Mouse (Mus musculus) heart, embryonic 14.5 days (tissue): Measurements from ENCODE around the gene Ccdc124. TPM values are rescaled to one million over a fixed set of nuclear protein-coding genes. Genes with fewer than 3 reads are reported as not detected.

Experiments used
- ATAC-seq: fragments of 200-750 bp; cut with Nextera tagmentation; 2 replicates; pipeline ENCODE4 v1.8.0; 2017; ENCODE audit warnings: low read depth, moderate TSS enrichment; ENCODE audit not compliant: insufficient number of reproducible peaks, insufficient read depth, low FRiP score
- H3K27ac ChIP-seq, 2 experiments: fragments of 200-500 bp in 1 of 2; fragments of 300-500 bp in 1 of 2; sonication (generic) in 1 of 2; replicated peaks in 1 of 2; 2 replicates each; pipeline ENCODE4 v1.5.1; 2012 to 2014; ENCODE audit warnings: low read depth in 2 of 2, low read length in 2 of 2, control low read depth in 1 of 2, mild to moderate bottlenecking in 1 of 2, mixed read lengths in 1 of 2; ENCODE audit not compliant: control insufficient read depth in 1 of 2, insufficient read depth in 1 of 2
- H3K27me3 ChIP-seq: fragments of 300-500 bp; sonication (generic); 2 replicates; pipeline ENCODE4 v1.6.1; 2014; ENCODE audit warnings: mild to moderate bottlenecking, low read length, control low read depth; ENCODE audit not compliant: control insufficient read depth, insufficient read depth
- H3K36me3 ChIP-seq: fragments of 300-500 bp; sonication (generic); 2 replicates; pipeline ENCODE4 v1.6.1; 2014; ENCODE audit warnings: mild to moderate bottlenecking, control low read depth, low read length, mixed read lengths; ENCODE audit not compliant: control insufficient read depth, insufficient read depth
- H3K4me1 ChIP-seq, 2 experiments: fragments of 200-500 bp in 1 of 2; fragments of 300-500 bp in 1 of 2; sonication (generic) in 1 of 2; 2 replicates each; pipeline ENCODE4 v1.6.1; 2012 to 2014; ENCODE audit warnings: low read length in 2 of 2, control low read depth in 1 of 2, mixed read lengths in 1 of 2; ENCODE audit not compliant: control insufficient read depth in 2 of 2, insufficient read depth in 2 of 2
- H3K4me2 ChIP-seq: fragments of 300-500 bp; sonication (generic); 2 replicates; pipeline ENCODE4 v1.6.1; 2014; ENCODE audit warnings: mild to moderate bottlenecking, low read length
- H3K4me3 ChIP-seq, 2 experiments: fragments of 200-500 bp in 1 of 2; fragments of 300-500 bp in 1 of 2; sonication (generic) in 1 of 2; 2 replicates each; pipeline ENCODE4 v1.5.1; 2012 to 2014; ENCODE audit warnings: low read length in 2 of 2, mild to moderate bottlenecking in 2 of 2, control low read depth in 1 of 2, low read depth in 1 of 2, moderate library complexity in 1 of 2; ENCODE audit not compliant: control insufficient read depth in 1 of 2, insufficient read depth in 1 of 2
- H3K9ac ChIP-seq: fragments of 300-500 bp; sonication (generic); 2 replicates; pipeline ENCODE4 v1.6.1; 2014; ENCODE audit warnings: mild to moderate bottlenecking, low read length
- H3K9me3 ChIP-seq: fragments of 300-500 bp; sonication (generic); 2 replicates; pipeline ENCODE4 v1.6.1; 2016; ENCODE audit warnings: low read length, control low read depth; ENCODE audit not compliant: control insufficient read depth
- WGBS: fragments of 180-500 bp; shearing (Covaris S2); extraction: QIAGEN DNeasy Blood & Tissue Kit; methylation state at CpG from one replicate; pipeline ENCODE4 v1.1.7; 2014; 5-methylcytosine and 5-hydroxymethylcytosine counted together
- polyA plus RNA-seq: library from polyadenylated mRNA; unstranded; fragments of >200 nt; fragmentation: Nextera tagmentation; extraction: Ambion mirVana; gene quantifications from 2 replicates; pipeline ENCODE4 v1.2.1, GENCODE M21; 2014

Gene Ccdc124
- 78.5 and 78.7 TPM in 2 replicates for polyA plus RNA-seq

DNA sequence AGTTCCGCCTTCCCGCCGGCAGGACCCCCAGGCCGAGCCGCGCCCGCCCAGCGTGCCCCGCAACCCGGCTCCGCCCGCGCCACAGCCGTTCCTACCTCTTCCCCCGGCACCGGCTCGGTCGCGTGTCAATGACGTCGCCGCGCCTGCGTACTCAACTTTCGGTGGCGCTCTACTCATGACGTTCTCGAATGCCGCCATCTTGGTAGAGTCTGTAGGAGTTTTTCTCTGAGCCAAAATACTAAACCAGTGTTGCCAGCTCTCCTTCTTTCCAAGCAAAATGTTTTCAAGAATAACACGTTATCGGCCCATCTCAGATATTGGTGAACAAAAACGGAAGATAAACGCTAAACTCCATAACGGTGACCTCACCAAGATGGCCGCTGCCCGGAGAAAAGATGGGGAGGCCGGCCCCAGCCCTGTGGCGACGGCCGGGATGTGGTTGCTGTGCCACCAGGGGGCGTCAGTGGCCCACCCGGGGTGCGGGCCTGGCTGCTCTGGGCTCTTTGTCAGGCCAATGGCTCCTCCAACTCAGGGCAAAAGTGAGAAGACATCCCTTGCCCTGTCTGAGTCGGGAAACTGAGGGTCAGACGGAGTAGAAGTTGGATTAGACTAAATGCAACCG lies at the start of gene Ccdc124:
Gene Ccdc124 (minus strand): TSS at position 572 of the 622 bp plus-strand sequence.
- H3K4me1 ChIP-seq = peaks cover 7 to 13% of the 10 kb centered on the region in 2 experiments
- peak; percentile 83 for ATAC-seq
- 1% methylated on average over 46 of the region's 46 CpGs for WGBS

DNA sequence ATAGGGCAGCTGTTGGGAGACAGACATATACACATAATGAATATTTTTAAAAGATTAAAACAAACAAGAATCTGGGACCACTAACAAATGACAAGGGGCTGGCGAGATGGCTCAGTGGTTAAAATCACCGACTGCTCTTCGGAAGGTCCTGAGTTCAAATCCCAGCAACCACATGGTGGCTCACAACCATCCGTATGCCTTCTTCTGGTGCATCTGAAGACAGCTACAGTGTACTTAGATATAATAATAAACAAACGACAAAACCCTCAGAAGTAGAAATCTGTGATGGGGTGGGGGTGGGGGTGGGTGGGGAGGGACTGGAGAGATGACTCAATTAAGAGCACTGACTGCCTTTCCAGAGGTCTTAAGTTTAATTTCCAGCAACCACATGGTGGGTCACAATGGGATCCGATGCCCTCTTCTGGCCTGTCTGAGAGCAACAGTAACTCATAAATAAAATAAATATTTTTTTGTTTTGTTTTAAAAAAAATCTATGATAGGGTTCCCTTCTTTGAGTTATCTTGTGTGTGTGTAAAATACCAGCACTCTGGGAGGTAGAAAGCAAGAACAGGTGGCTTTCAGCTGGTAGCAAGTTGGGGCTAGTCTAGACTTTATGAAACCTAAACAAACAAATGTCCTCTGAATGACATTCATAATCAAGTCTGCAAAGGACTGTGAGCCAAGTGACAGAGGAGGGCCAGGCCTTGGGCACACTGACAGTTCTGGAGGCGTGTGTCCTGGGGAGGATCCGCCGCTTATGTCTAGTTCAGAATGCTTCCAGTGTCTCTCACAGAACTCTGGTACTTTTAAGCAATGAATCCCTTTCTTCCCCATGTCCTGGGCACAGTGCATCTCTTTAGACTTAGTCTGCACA lies 46.6 kb upstream of the Ccdc124 start:
- 82% methylated on average over 9 of the region's 9 CpGs for WGBS
- Histone ChIP-seq H3K9ac (no peak overlapping the region), H3K9me3 (no peaks in the 10 kb centered on the region), H3K36me3 (peaks cover 53% of the 10 kb centered on the region), H3K27me3 (no peaks in the 10 kb centered on the region), H3K4me1 (peaks cover 0 to 4% of the 10 kb centered on the region in 2 experiments; a peak in 1 of 4 replicates), H3K4me2 (no peak overlapping the region), H3K4me3 (no peak overlapping the region), H3K27ac (no peak overlapping the region)
- ATAC-seq = no peak

More for the DNA sequence above, at the start of gene Ccdc124:
- H3K27ac ChIP-seq = peak within 1 kb of the TSS; percentile 62 to 92
- no peaks in the 10 kb centered on the region for H3K27me3 ChIP-seq
- peak within 1 kb of the TSS; percentile 80 to 86 for H3K4me3 ChIP-seq
- peak within 1 kb of the TSS; percentile 87 for H3K9ac ChIP-seq
- peaks cover 1% of the 10 kb centered on the region for H3K36me3 ChIP-seq
- peak within 1 kb of the TSS; percentile 89 for H3K4me2 ChIP-seq
- no peaks in the 10 kb centered on the region for H3K9me3 ChIP-seq

DNA sequence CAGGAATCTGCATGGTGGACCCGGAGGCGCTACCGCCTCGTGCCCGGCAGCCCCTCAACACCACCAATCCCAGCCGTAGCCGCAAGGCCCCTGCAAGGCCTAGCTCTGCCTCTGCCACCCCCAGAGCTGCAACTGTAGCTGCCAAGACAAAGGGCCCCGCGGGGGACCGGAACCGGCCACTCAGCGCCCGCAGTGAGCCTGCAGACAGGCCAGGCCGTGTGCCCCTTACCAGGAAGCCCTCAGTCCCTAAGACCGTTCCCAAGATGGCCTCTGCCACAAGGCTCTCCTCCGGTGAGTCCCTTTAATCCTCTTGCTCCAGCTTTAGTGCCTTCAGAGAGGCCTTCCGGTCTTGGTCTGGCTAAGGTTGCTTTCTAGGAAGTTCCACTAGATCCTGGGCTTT lies 41.0 kb upstream of the Ccdc124 start:
- H3K4me1 ChIP-seq = no peaks in the 10 kb centered on the region

DNA sequence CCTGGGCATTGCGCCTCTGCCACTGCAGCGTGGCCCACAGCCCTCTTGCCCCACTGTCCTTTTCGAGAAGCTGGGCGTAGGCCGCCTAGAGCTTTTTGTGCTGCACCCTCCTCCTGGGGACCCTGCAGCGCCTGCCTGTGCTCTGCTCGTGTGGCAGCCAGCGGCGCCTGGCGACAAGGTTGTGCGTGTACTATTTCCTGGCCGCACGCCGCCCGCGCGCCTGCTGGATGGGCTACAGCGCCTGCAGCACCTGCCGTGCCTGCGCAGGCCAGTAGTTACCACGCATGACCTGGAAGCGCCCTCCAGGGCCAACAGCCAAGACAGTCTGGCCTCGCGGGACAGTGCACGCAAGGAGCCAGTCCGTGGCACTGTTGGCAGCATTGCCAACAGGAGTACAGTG lies 39.8 kb upstream of the Ccdc124 start:
- 92% methylated on average over 26 of the region's 26 CpGs for WGBS
- H3K9me3 ChIP-seq = no peaks in the 10 kb centered on the region

More for the DNA sequence above, 41.0 kb upstream of the Ccdc124 start:
- Histone ChIP-seq H3K27ac (no peak overlapping the region), H3K36me3 (peaks cover 88% of the 10 kb centered on the region), H3K4me3 (no peak overlapping the region), H3K9ac (no peak overlapping the region), H3K9me3 (no peaks in the 10 kb centered on the region), H3K4me2 (no peak overlapping the region), H3K27me3 (no peaks in the 10 kb centered on the region)
- ATAC-seq = no peak
- WGBS = 93% methylated on average over 17 of the region's 17 CpGs

DNA sequence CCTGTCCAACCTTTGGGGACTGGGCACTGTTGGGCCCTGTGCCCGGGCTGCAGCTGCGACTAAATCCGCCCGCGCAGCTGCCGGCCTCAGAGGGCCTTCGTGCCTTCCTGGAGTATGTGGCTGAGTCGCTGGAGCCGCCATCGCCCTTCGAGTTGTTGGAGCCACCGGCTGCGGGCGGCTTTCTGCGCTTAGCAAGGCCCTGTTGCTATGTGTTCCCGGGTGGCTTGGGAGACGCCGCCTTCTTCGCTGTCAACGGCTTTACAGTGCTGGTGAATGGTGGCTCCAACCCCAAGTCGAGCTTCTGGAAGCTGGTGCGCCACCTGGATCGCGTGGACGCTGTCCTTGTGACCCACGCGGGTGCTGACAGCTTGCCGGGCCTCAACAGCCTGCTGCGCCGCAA lies 39.2 kb upstream of the Ccdc124 start:
- Histone ChIP-seq H3K27me3 (no peaks in the 10 kb centered on the region), H3K4me1 (peaks cover 0 to 1% of the 10 kb centered on the region in 2 experiments; a peak in 1 of 4 replicates), H3K9me3 (no peaks in the 10 kb centered on the region), H3K4me2 (no peak overlapping the region), H3K9ac (no peak overlapping the region), H3K36me3 (peaks cover 75% of the 10 kb centered on the region), H3K4me3 (no peak overlapping the region), H3K27ac (no peak overlapping the region)
- WGBS = 86% methylated on average over 30 of the region's 30 CpGs
- ATAC-seq = no peak

More for the DNA sequence above, 39.8 kb upstream of the Ccdc124 start:
- Histone ChIP-seq H3K27ac (no peak overlapping the region), H3K9ac (no peak overlapping the region), H3K27me3 (no peaks in the 10 kb centered on the region), H3K4me3 (no peak overlapping the region), H3K4me1 (no peaks in the 10 kb centered on the region), H3K4me2 (no peak overlapping the region), H3K36me3 (peaks cover 81% of the 10 kb centered on the region)
- no peak for ATAC-seq

DNA sequence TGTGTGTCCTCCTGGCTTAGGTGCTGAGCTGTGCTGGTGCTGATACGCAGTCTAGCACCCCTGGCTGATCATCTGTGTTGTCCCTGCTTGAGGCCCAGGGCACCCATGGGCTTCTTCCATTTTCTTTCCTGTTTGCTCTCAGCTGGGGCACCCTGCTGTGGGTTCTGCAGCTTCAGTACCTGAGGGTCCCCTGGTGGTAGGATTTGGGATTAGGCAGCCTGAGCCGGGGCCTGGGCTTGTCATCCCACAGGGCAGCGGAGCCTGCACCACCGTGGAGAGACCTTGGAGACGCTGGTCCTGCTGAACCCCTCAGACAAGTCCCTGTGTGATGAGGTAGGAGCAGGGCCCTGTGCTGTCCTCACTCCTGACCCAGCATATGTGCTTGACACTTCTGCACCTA lies 37.9 kb upstream of the Ccdc124 start:
- Histone ChIP-seq H3K4me1 (peaks cover 8 to 14% of the 10 kb centered on the region in 2 experiments), H3K4me3 (no peak overlapping the region), H3K27me3 (no peaks in the 10 kb centered on the region), H3K9me3 (no peaks in the 10 kb centered on the region), H3K9ac (no peak overlapping the region), H3K27ac (no peak overlapping the region), H3K4me2 (no peak overlapping the region), H3K36me3 (peaks cover 62% of the 10 kb centered on the region)
- no peak for ATAC-seq
- whole genome bisulfite sequencing = 76% methylated on average over 5 of the region's 5 CpGs

DNA sequence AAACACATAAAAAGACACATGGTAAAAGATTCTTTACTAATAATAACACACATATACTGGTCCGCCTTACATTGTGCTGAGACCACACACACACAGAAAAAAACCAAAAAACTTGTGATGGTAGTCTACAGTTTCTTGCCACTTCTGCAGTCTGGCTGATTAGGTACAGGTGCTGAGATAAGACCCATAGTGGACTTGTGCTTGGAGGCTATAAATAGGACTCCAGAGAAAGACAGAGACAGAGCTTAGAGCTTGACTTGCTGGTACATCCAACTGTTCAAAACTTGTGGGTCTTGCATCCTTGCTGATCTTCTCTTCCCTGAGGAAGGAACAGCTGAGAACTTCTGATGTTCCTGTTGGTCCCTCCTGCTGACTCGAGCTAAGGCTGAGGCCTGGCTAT lies 33.8 kb upstream of the Ccdc124 start:
- H3K4me2 ChIP-seq = peak overlapping the region; percentile 81; the same call in 1 of the 2 replicates
- no peak for ATAC-seq
- H3K36me3 ChIP-seq = peaks cover 21% of the 10 kb centered on the region
- no peak overlapping the region for H3K4me3 ChIP-seq
- no peak overlapping the region for H3K27ac ChIP-seq
- WGBS = 65% methylated on average over 2 of the region's 2 CpGs
- H3K9me3 ChIP-seq = no peaks in the 10 kb centered on the region
- peaks cover 8 to 21% of the 10 kb centered on the region in 2 experiments for H3K4me1 ChIP-seq
- H3K9ac ChIP-seq = peak overlapping the region; percentile 94; the same call in 1 of the 2 replicates
- 0 out of 2 replicates have a peak, but pooled peaks cover under 1% of the 10 kb centered on the region for H3K27me3 ChIP-seq
